In the genomic region with DNA sequence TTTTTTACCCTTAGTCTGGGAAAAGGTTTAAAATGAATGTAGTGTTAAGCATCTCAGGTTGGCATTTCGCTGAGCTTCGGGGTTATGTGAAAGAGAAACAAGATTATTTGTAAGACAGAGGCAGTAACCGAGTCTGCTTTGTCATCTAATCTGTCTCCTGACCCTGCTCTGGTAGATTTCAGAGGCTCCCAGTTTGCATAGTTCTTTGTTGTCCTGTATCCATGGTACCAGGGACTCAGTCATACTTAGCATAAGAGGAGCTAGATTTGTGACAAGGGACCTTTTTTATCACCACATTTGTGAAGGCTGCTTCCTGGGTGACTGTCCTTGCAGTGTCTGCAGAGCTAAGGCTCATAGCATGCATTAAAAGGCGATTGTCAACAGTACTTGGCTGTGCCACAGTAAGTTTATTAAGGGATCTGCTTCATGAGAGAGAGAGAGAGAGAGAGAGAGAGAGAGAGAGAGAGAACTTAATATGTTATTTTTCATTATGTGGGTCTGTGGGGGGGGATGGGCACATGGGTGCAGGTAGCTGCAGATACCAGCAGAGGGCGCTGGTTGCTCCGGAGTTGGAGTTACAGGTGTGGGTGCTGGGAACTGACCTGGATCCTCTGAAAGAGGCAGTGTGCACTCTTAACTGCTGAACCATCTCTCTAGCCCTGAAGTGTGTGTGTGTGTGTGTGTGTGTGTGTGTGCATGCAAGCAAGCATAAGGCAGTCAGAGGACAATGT, we compare ENCODE assay signal across 9 mouse cellular contexts. TPM values are rescaled to one million over a fixed set of nuclear protein-coding genes. Genes with fewer than 3 reads are reported as not detected.
DNase-seq lines count a peak whose midpoint lies in the region; ATAC-seq and TF ChIP-seq lines count a peak whose summit lies in the region.
"Had no signal": no experiment of that assay in that cellular context is flagged by ENCODE, and none has a peak within 500 bp of the region (broad histone marks: within the 10 kb centered on the region; RNA-seq: fewer than 3 reads in every experiment).

No protein-coding gene starts in this region.

- TF ChIP-seq CTCF in cerebellum, adult 2 months (IDR thresholded peaks at IDR 0.05; ENCODE audit: borderline replicate concordance, insufficient read depth, low read depth, low read length): peak; percentile 24; the same call in 1 of the 2 replicates
- peak; percentile 35 for TF ChIP-seq CTCF in lung, postnatal 0 days (IDR thresholded peaks at IDR 0.05)

- H3K27me3 ChIP-seq in cerebellum, adult 2 months (ENCODE audit: control insufficient read depth, insufficient read depth, low read length): no peaks in the 10 kb centered on the region
- H3K27me3 ChIP-seq in lung, postnatal 0 days (replicated peaks; ENCODE audit: insufficient read depth, low read length): no peaks in the 10 kb centered on the region
- H3K27me3 ChIP-seq in stomach, embryonic 16.5 days (ENCODE audit: control insufficient read depth, insufficient read depth, low read length): no peaks in the 10 kb centered on the region

- no peak for TF ChIP-seq EP300 in lung, postnatal 0 days (IDR thresholded peaks at IDR 0.05)

- no peak overlapping the region for H3K4me3 ChIP-seq in cerebellum, adult 2 months (replicated peaks; ENCODE audit: insufficient read depth, low read depth, low read length)
- no peak overlapping the region for H3K4me3 ChIP-seq in lung, postnatal 0 days (ENCODE audit: low read depth, low read length)
- no peak overlapping the region for H3K4me3 ChIP-seq in stomach, embryonic 16.5 days (replicated peaks; ENCODE audit: low read length)

- no peak for ATAC-seq in lung, postnatal 0 days
- ATAC-seq in inflammation-experienced regulatory T-cells, adult 6 months: peak; percentile 19
- ATAC-seq in stomach, embryonic 16.5 days (ENCODE audit: insufficient read depth, low FRiP score): no peak
- ATAC-seq in erythroid progenitor cell, adult 5-6 weeks (replicated peaks; ENCODE audit: low FRiP score, poor library complexity, severe bottlenecking): no peak

- no peak overlapping the region for H3K4me2 ChIP-seq in lung, postnatal 0 days (replicated peaks; ENCODE audit: low read depth, low read length)
- peak overlapping the region; percentile 46; the same call in 1 of the 2 replicates for H3K4me2 ChIP-seq in stomach, embryonic 16.5 days (ENCODE audit: low read depth, low read length)

- no peaks in the 10 kb centered on the region for H3K36me3 ChIP-seq in lung, postnatal 0 days (ENCODE audit: insufficient read depth, low read length)
- no peaks in the 10 kb centered on the region for H3K36me3 ChIP-seq in stomach, embryonic 16.5 days (ENCODE audit: control insufficient read depth, insufficient read depth, low read length)

- H3K4me1 ChIP-seq in cerebellum, adult 2 months (ENCODE audit: control insufficient read depth, insufficient read depth, low read length): peaks cover 10% of the 10 kb centered on the region
- no peaks in the 10 kb centered on the region for H3K4me1 ChIP-seq in lung, postnatal 0 days (ENCODE audit: insufficient read depth, low read depth, low read length)
- H3K4me1 ChIP-seq in stomach, embryonic 16.5 days (ENCODE audit: control insufficient read depth, insufficient read depth, low read length): peaks cover 31% of the 10 kb centered on the region

- H3K9me3 ChIP-seq in lung, postnatal 0 days (ENCODE audit: low read length): no peaks in the 10 kb centered on the region
- H3K9me3 ChIP-seq in stomach, embryonic 16.5 days (replicated peaks; ENCODE audit: control insufficient read depth, low read length): no peaks in the 10 kb centered on the region

- H3K27ac ChIP-seq in cerebellum, adult 2 months (ENCODE audit: insufficient read depth, low read length): no peak overlapping the region
- no peak overlapping the region for H3K27ac ChIP-seq in lung, postnatal 0 days (ENCODE audit: low read length)
- H3K27ac ChIP-seq in stomach, embryonic 16.5 days (ENCODE audit: low read length): no peak overlapping the region

- WGBS in cerebellum, adult 2 months: 46% methylated on average over 6 of the region's 6 CpGs
- 53% methylated on average over 6 of the region's 6 CpGs for WGBS in lung, postnatal 0 days
- WGBS in stomach, embryonic 16.5 days: 39% methylated on average over 6 of the region's 6 CpGs

- no peak for TF ChIP-seq POLR2A in cerebellum, adult 2 months (IDR thresholded peaks at IDR 0.05; ENCODE audit: borderline replicate concordance, insufficient read depth, low read length)

- H3K9ac ChIP-seq in lung, postnatal 0 days (replicated peaks; ENCODE audit: low read depth): no peak overlapping the region
- H3K9ac ChIP-seq in stomach, embryonic 16.5 days (ENCODE audit: low read length): no peak overlapping the region

- DNase-seq in cerebellum, adult 2 months: no peak
- no peak for DNase-seq in cerebellum, postnatal 25 days
- no peak for DNase-seq in lung, postnatal 0 days (ENCODE audit: low spot score)
- DNase-seq in lung, postnatal 25 days (ENCODE audit: low spot score): no peak
- DNase-seq in layer of hippocampus, adult 11-12 months (ENCODE audit: low spot score): no peak

RNA-seq across cellular contexts. Expression of gene Wdr95, which starts 3.3 kb away (rescaled TPM):
- 0.24 and 0.29 TPM in 2 replicates for polyA plus RNA-seq in cerebellum, adult 2 months (2012; rRNA removed)
- 0.29 and 0.36 TPM in 2 replicates for polyA plus RNA-seq in lung, postnatal 0 days (2015; fragmentation: Nextera tagmentation; extraction: Ambion mirVana)
- polyA plus RNA-seq in inflammation-experienced regulatory T-cells, adult 6 months (2017; shearing (Covaris generic)): 1 to 10 TPM in 1 of 3 experiments, not detected in 2; 3.0 TPM
- polyA plus RNA-seq in stomach, embryonic 16.5 days (2015; fragmentation: Nextera tagmentation; extraction: Ambion mirVana): 0.15 and 0.18 TPM in 2 replicates
- 0.36 TPM in 1 of 2 replicates, not detected in the other for total RNA-seq in erythroid progenitor cell, adult 5-6 weeks (2015; ENCODE audit: low replicate concordance)
- total RNA-seq in erythroid progenitor cell, adult 5-6 weeks (2017; ENCODE audit: low replicate concordance): 0.26 TPM in 1 of 2 replicates, not detected in the other
- total RNA-seq: heart, postnatal 10 days had no signal
